ENCODE assay signal across 8 mouse cellular contexts in the genomic region with DNA sequence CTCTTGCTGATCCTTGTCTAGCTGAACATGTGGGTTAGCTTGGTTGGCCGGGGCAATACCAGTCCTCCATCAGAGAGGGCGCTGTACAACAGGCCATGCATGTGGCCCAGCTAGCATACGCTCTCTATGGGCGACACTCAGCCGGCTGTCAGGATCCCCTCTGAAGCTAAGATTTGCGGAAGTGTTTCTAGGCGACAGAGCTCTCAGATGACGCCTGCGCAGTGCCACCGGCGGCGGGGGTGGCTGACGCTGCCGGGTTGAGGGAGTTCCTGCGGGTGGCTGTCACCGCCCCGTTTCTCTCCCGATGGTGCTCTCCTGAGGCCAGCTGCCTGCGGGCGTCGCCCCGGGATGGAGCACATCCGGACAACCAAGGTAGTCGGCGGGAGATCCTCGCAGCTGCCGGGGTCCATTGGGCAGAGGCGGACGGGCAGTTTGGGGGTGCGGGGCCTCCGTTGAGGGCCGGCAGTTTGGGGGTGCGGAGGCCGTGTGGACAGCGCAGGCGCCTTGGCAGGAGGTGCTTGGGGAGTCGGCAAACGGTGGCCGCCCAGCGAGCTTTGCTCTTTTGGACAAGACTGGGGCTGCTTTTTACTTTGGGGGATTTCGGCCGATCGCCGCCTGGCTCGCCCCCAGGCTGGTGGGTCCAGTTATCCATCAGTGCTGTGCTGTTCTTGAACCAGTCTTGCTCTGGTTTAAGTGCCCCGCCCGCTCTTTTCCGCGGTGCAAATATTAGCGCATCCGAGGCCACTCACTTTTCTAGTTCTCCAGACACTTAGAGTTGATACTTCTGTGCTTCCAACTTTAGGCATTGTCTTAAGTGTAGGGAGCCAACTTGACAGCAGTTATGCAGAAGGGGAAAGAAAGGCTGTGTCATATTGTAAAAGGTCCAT. TPM values are rescaled to one million over a fixed set of nuclear protein-coding genes. Genes with fewer than 3 reads are reported as not detected.
A peak's percentile ranks its signal among the peaks of the same experiment; 100 is the strongest.
DNase-seq lines count a peak whose midpoint lies in the region; ATAC-seq lines count a peak whose summit lies in the region.

Mtmr6 (plus strand) TSS at position 239 of the 887 bp plus-strand sequence.

- peak; percentile 98 for ATAC-seq in megakaryocyte progenitor cell, adult 5-6 weeks (replicated peaks; ENCODE audit: poor library complexity)

- DNase-seq in adipocyte (ENCODE audit: low spot score): peak; percentile 99
- peak; percentile 99 for DNase-seq in embryo, embryonic 10 days (ENCODE audit: low spot score)
- DNase-seq in gastrocnemius, postnatal 10 days: peak; percentile 89
- peak; percentile 99 for DNase-seq in induced T-regulatory cell, adult 2 months (ENCODE audit: low read depth)
- DNase-seq in left cerebral cortex, adult 9 months (ENCODE audit: low spot score in 2 of 2): peak; percentile 91 to 97
- DNase-seq in right cerebral cortex, postnatal 14 days: peak; percentile 89
- DNase-seq in urinary bladder, postnatal 36 days (ENCODE audit: low spot score in 2 of 2): peak; percentile 84 to 92

RNA-seq across cellular contexts. Expression of gene Mtmr6, which starts in this region (rescaled TPM):
- 10 to 100 TPM; 28.1 to 29.9 TPM for total RNA-seq in gastrocnemius, postnatal 10 days (2021)
- total RNA-seq in megakaryocyte progenitor cell, adult 5-6 weeks (2015): 40.9 and 45.2 TPM in 2 replicates
- total RNA-seq in megakaryocyte progenitor cell, adult 5-6 weeks (2017): 59.6 and 66.2 TPM in 2 replicates

Comparison
In these comparisons a context has a peak if more than half of its experiments do, and no peak if none do; other contexts are left out.
1. Peak in every context shown above with its lines: DNase-seq and ATAC-seq.